Mouse (Mus musculus) frontal cortex, postnatal 25 days (tissue): ENCODE data around the gene Nkx2-4.

Source experiments
- DNase-seq, 2 experiments: peaks; one replicate each; pipeline ENCODE4 v3.0.0; 2022; ENCODE audit warnings: low spot score in 2 of 2

Nkx2-4 gene

DNA sequence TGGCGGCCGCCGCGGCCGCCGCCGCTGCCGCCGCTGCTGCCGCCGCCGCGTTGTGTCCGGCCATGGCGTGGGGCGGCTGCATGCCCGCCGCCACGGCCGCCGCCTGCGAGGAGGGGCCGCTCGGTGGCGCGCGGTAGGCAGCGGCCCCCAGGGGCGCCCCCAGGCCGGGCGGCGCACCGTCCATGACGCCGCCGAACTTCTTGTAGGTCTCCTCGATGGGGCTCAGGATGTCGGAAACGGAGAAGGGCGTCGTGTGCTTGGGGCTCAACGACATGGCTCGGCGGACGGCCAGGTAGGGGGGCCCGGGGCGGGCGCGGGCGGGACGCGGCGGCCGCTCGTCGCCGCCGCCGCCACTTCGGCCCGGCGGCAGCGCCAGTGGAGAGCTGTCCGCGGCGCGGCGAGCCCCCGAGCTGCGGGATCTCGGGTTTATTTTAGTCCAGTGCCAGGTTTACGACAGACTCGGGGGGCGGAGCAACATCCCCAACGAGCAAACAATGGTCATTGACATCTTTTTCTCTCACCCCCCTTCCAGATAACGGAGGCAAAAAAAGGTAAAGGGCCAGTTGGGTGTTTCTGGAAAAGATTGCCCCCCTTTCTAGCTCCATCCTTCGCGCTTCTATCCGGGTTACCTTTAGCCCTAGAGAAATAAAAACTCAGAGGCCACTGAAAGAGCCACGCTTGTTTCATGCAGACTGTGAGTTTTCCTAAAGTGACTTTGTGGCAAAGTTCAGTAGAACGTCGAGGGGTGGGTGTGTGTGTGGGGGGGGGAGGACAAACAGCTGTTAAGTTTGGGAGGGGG lies at the start of gene Nkx2-4:
Nkx2-4 (minus strand) TSS at position 374 of the 799 bp plus-strand sequence.
- DNase-seq: no peak

DNA sequence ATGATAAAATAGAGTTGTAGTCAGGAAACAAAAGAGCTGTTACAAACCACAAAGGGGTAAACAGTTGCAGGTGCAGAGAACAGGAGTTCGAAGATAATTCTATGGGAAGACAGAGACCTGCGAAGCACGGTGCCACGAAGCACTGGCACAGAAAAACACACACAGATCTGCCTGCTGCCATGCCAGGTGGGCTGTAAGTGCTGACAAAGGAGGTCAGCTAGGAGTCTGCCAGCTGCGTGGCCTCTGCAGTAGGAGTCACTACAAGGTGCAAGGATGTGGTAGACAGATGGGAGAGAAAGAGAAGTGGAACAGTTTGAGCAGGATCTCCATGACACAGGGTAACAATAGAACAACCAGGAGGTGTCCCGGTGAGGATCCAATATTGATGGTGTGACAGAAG lies 42.1 kb upstream of the Nkx2-4 start:
- no peak for DNase-seq

GRCm38 (mm10) chr2:147119736-147120135 lies 34.5 kb upstream of the Nkx2-4 start:
- DNase-seq: no peak

GRCm38 (mm10) chr2:147086441-147086840 lies 1.2 kb upstream of the Nkx2-4 start:
- DNase-seq: no peak

GRCm38 (mm10) chr2:147085937-147086336 lies 692 bp upstream of the Nkx2-4 start:
- DNase-seq: no peak

DNA sequence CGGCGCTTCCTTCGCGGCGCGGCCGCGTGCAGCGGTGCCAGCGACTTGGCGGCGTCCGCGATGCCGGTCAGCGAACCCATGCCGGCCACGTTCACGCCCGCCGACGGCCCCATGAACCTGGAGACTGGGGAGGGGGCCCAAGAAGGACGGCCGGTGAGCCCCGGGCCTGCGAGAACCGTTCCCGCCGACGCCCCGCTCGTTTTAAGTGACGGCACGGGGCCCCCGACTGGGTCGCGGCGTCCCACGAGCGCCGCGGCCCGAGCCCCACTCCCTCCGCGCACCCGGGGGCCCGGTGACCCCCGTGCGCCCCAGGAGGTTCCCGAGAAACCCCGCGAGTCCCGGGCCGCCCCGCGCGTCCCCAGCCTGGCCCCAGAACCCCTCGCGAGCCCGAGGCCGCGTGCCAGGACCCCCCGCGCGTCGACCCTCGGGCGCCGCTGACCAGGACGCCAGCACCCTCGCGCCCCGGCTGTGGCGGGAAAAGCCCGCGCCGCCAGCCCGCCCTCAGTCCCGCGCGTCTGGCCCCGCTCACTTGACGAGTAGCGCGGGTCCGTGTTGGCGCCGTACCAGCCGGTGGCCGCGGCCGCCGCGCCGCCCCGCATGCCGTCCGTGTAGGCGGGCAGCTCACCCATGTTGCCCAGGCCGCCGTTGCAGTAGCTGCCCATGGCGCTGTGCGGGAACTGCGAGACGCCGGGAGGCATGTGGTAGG lies 726 bp downstream of the Nkx2-4 start:
- DNase-seq: no peak

GRCm38 (mm10) chr2:147083471-147084365 lies 1.5 kb downstream of the Nkx2-4 start:
- DNase-seq: no peak

GRCm38 (mm10) chr2:147082391-147082790 lies 2.9 kb downstream of the Nkx2-4 start:
- no peak for DNase-seq

DNA sequence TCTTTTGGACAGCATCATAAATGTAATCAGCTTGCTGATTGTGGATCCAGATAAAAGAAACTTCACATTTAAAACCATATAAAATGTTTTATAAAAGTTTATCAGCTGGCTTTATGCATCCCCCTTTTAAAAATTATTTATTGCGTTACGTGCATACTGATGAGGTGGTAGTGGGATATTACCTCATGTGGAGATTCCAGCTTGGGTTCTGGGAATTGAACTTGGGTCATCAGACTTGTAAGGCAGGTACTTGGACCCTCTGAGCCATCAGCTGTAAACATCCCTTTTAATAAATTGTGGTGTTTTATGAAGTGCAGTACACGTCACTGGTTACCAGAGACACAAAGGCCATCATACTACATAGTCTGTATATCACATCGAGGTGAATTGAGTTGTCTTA lies 10.8 kb downstream of the Nkx2-4 start:
- DNase-seq: no peak

- DNase-seq: no peak
Observed at GRCm38 (mm10) chr2:147073962-147074361, 11.3 kb downstream of the Nkx2-4 start.

- DNase-seq: no peak
Observed at GRCm38 (mm10) chr2:147070305-147070704, 14.9 kb downstream of the Nkx2-4 start.

DNA sequence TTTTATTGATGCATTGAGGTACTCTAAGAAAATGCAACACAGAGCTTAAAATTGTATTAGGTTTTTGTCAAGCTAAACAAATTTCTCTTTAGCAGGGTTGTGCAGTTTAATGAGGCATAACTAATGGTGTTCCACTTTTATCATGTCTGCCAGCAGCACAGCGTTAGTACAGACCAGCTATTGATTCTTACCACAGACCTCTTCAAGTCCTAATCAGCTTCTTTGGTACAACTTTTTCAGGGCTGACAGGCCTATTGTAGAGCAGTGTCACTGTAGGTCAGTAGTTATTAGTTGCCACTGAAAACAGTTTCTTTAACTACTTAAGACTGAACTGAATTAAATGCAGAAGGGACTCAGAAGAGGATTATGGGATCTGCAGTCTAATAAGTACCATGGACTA lies 16.2 kb downstream of the Nkx2-4 start:
- no peak for DNase-seq

GRCm38 (mm10) chr2:147067480-147068246 lies 17.6 kb downstream of the Nkx2-4 start:
- no peak for DNase-seq

DNA sequence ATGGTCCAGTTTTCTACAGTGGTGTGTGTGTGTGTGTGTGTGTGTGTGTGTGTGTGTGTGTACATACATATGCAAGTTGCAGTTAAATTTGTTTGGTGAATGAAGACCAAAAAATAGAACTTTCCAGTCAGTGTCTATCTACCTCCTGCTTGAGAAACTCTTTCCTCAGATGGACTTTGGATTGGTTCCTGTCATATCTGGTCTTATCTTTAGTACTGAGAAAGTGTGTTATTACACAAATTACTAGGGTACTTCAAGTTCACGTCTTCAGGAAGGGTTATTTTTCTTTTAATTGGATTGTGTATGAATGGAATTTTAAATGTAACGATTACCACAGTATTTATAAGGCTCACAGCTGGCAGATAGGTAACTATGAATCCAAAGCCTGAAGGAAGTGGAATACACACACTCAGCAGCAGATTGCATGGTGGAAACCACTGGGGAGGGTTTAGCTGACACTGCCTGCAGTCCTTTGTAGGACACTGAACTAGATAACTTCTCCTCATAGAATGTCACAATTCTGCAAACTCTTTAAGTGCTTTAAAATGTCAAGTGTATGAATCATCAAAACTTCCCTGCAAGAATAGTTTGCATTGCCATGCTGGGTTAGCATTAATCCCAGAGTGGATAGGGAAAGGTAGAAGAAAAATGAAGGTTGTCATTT lies 31.9 kb downstream of the Nkx2-4 start:
- no peak for DNase-seq

GRCm38 (mm10) chr2:147047051-147047450 lies 38.2 kb downstream of the Nkx2-4 start:
- no peak for DNase-seq

- no peak for DNase-seq
Observed at GRCm38 (mm10) chr2:147035864-147036263, 49.4 kb downstream of the Nkx2-4 start.
